Mouse (Mus musculus) spleen, postnatal 10 days (tissue): ENCODE data around the gene Kirrel2.

ENCODE experiments used
- DNase-seq, 2 experiments: peaks; one replicate each; pipeline ENCODE4 v3.0.0; 2021 to 2022; ENCODE audit warnings: low spot score in 2 of 2

The Kirrel2 gene

GRCm38 (mm10) chr7:30450241-30450640 is 7.2 kb downstream of the Kirrel2 start:
- no peak for DNase-seq

DNA sequence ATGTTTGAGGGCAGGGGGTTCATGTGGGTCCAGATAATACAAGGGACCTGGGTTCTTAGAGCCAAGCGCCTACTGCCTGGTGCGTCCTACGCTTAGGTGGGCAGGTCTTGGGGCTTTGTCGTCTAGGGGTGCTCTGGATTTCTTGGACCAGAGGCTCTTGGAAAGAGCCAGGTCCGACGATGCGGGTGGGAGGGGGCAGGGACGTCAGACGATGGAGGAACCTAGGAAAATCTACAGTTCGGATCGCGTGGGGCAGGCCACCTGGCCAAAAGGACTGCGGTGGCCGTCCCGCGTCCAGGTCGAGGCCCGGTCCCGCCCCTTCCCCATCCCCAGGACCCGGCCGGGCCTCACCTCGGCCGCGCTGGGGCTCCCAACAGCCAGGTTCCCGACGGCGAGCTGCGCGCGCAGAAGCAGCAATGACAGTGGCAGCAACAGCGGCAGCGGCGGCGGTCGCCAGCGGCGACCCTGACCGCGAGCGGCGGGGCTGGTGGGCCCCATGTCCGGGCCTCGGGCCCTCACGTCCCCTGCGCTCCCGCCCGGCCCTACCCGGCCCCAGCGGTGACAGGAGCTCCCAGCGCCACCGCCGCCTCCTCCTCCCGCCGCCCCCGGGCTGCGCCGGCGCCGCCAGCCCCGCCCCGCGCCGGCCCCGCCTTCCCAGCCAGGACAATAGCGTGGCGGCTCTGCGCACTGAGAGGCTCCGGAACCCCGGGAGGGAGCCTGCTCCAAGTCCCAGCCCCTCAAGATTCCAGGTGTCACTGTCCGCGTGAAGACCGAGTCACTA is 12.3 kb downstream of the Kirrel2 start, which contains the start of gene Aplp1:
Aplp1 (minus strand) TSS at position 565 of the 781 bp plus-strand sequence.
- DNase-seq: peak in 1 of 2 experiments; percentile 43

DNA sequence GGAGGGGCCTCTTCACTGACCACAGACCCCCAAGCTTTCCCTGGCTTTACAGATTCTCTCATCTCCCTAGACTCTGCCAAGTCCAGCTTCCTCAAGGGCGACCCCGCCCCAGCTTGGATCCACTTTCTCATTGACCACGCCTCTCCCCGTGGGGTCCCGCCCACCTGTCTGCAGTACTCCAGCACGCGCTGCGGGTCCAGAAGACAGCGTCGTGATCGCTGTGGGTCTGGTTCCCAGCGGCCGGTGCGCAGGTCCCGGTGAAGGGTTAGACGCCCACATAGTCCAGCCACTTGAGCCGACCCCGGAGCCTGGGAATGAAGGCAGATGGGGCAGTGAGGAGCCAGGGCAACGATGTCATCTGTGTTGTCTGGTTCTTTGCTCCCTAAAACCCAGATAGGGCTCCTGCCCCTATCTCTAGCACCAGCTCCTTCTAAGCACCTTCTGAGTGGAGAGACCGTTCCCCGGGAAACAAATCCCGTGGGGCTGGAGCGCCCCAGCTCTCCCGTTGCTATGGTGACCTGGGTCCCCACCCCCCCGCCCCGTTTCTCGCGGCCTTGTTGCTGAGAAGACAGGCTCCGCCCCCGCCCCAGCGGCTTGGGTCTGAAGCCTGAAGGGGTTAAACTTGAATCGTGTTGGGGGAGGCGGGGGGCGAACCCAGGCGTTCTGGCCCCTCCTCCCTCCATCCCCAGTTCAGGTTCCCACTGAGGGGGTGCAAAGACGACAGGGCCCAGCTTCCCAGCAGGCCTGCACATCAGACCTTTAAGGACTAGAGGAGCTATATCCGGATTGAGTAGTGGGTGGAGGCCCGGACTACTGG is 13.1 kb downstream of the Kirrel2 start:
- peak in 1 of 2 experiments; percentile 26 for DNase-seq

GRCm38 (mm10) chr7:30443696-30444095 is 13.8 kb downstream of the Kirrel2 start:
- no peak for DNase-seq

DNA sequence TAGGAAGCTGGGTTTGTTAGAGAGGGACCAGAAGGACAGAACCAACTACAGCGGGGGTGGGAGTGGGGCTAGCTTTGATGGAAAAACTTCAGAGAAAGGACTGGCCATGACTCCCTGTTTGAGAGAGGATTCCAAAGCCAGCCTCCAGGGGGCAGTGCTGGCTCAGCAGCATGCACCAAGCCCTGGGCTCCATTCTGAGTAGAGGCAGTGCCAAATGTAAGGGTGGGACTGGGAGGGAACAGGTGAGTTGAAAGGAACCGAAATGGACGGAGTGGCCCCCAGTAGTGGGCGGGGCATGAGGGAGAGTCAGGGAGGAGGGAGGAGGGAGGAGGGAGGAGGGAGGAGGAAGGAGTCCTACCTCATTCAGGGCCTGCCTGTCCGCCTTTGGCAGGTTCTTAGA is 16.8 kb downstream of the Kirrel2 start:
- DNase-seq: peak; percentile 39 to 72

GRCm38 (mm10) chr7:30439734-30440133 is 17.8 kb downstream of the Kirrel2 start:
- DNase-seq: no peak

- DNase-seq: no peak
These were observed 20.6 kb downstream of the Kirrel2 start for GRCm38 (mm10) chr7:30436879-30437278.

DNA sequence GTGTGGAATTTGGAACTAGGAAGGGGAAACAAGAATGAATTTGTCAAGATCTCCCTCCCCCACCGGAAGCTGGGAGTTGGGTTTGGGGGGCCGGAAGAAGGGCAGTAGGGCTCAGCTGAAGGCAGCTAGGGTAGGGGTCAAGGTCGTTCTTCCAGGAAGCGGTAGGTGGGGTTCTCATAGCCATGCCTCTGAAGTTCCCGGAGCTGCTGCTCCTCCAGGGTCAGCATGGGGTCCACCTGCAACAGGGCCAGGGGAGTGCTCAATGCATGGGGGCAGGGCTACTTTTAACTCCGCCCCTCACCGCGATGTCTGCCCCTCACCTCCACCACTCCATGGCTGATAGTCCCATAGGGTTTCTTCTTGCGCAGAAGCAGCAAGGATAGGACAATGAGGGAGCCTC is 22.3 kb downstream of the Kirrel2 start:
- DNase-seq: no peak

- no peak for DNase-seq
These were observed 22.8 kb downstream of the Kirrel2 start for GRCm38 (mm10) chr7:30434701-30435100.

DNA sequence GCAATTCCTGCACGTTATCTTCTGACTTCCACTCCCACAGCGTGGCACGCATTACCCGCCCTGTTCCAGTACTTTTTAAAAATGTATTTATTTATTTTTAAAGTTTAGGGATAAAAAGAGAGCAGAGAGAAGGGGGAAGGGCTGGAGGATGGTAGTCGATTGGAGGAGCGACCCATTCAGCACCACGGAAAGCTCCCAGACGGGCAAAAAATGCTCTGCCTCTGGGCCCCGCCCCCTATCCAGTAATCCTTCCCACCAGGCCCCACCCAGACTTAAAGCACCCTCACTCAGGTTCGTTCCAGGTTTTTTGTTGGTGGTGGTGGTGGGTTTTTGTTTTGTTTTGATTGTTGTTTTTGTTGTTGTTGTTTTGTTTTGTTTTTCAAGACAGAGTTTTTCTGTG is 23.3 kb downstream of the Kirrel2 start:
- DNase-seq: peak in 1 of 2 experiments; percentile 66

GRCm38 (mm10) chr7:30431793-30432192 is 25.7 kb downstream of the Kirrel2 start:
- peak in 1 of 2 experiments; percentile 73 for DNase-seq

DNA sequence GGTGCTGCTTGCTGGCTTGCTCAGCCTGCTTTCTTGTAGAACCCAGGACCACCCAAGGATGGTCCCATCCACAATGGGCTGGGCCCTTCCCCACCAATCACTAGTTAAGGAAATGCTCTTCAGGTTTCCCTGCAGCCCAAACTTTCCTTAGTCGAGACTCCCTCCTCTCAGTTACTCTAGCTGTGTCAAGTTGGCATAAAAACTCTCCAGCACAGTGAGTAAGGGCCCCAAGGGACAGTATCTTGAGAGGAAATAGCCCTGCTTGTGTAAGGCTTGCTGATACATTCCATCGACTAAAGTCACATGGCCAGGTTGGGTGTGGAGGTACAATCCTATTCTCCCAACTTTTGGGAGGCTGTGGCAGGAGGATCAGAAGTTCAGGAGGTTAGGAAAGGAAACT is 27.3 kb downstream of the Kirrel2 start:
- DNase-seq: no peak

GRCm38 (mm10) chr7:30429327-30429726 is 28.2 kb downstream of the Kirrel2 start:
- DNase-seq: no peak

DNA sequence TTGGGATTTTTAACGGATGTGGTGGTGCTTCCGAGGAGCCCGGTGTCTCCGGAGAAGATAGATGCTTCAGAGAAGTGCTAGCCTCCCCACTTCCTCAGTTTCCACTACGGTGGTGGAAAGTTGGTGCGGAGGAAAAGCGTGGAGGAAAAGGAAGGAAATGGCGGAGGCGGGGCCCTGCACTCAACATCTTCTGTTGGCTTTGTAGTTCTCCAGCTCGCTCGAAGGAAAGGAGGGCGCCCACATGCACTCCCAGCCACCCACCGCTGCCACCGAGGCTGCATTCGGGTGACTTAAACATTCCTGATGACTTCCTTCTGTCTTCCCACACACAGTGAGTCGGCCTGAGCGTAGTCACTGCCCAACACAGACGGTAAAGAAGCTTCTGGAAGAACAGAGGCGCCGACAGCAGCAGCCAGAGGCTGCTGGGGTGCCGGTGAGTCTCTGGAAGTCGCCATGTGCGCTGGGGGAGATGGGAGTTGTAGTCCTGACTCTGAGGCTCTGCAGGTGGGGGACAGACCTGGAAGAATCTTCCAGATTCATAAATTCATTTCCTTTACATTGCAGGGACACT is 34.3 kb downstream of the Kirrel2 start:
- no peak for DNase-seq

GRCm38 (mm10) chr7:30422560-30422959 is 34.9 kb downstream of the Kirrel2 start:
- DNase-seq: no peak

GRCm38 (mm10) chr7:30421890-30422435 is 35.5 kb downstream of the Kirrel2 start:
- peak; percentile 70 to 92 for DNase-seq

GRCm38 (mm10) chr7:30421175-30421889 is 36.2 kb downstream of the Kirrel2 start, which contains the start of gene Nfkbid:
Gene Nfkbid (plus strand): TSS chr7:30421732.
- DNase-seq: peak; percentile 71 to 88

DNA sequence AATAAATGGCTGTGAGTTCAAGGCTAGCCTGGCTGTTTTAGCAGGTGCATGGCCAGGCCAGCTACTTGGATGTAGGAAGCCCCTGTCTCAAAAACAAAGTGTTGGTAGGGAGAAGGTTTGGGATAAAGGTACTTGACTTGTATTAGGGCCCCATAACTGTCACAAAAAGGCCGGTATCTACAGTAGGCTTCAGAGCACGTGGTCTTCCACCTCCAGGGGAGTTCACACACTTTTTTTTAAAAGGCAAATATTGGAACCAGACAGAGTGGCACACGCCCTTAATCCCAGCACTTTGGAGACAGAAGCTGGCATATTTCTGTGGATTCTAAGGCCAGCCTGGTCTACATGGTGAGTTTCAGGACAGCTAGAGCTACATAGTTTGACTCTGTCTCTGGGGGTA is 36.8 kb downstream of the Kirrel2 start:
- no peak for DNase-seq

DNA sequence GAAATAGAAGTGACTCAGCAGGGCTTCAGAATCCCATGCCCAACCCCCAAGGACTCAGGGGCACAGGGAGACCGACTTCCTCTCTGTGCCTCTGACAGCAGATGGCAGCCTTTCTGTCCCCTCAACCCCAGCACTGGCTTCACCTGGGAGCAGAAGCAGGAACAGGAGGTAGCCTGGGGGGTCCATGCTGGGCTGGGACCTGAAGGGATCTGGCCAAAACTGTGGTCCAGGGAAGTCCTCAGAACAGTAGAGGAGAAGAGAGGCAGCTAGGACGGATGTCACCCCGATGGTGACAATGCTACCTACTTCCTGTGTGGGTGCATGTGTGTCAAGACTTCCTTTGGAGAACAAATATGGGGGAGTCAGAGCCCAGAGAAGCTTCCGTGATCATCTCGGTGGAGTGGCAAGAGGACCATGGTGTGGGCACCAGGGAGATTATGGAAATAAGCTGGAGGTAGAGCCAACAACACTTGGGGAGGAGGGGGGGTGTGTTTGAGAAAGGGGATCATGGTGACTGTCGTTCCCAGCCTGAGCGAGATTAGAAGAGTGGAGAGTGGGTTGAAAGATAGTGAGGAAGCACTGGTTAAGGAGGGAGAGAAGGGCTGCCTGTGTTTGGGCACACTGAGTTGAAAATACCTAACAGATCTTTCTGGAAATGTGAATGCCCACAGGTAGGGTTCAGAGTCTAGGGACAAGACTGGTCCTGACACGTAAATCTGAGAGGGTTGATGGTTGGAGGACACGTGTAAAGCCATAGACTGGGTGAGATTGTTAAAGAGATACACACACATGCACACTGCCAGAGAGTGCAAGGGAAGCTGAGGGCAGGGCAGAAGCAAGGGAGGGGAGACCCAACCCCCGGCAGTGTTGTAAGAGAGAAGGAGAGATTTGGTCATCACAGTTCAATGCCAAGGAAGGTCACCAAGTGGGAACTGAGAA is 37.7 kb downstream of the Kirrel2 start, which contains the start of gene Hcst:
Hcst (minus strand) TSS at position 294 of the 939 bp plus-strand sequence.
- DNase-seq: peak; percentile 42 to 55

GRCm38 (mm10) chr7:30417856-30418255 is 39.6 kb downstream of the Kirrel2 start:
- peak in 1 of 2 experiments; percentile 46 for DNase-seq
